Mouse (Mus musculus): ENCODE results near the gene Gper1. TPM values are rescaled to one million over a fixed set of nuclear protein-coding genes. Genes with fewer than 3 reads are reported as not detected.

The Gper1 gene
- total and polyA plus RNA-seq, 3 experiments: 0.07 to 0.15 TPM; not detected in 1

GRCm38 (mm10) chr5:139410056-139410455 is 12.9 kb upstream of the Gper1 start:
- Histone ChIP-seq H3K4me3 (ENCODE audit: control insufficient read depth in 1 of 2, insufficient read depth in 1 of 2, low read depth in 2 of 2, low read length in 2 of 2) (no peak overlapping the region), H3K36me3 (ENCODE audit: control insufficient read depth in 1 of 2, insufficient read depth in 2 of 2, low read length in 2 of 2) (no peaks in the 10 kb centered on the region), H3K4me1 (ENCODE audit: control insufficient read depth in 1 of 2, insufficient read depth in 2 of 2, low read length in 2 of 2) (peaks cover 0 to under 1% of the 10 kb centered on the region in 2 experiments; a peak in 1 of 4 replicates), H3K9ac (ENCODE audit: control insufficient read depth, low read depth, low read length, poor library complexity, severe bottlenecking) (no peak overlapping the region), H3K79me2 (ENCODE audit: control insufficient read depth, insufficient read depth, low read length, poor library complexity) (no peaks in the 10 kb centered on the region), H3K9me3 (replicated peaks; ENCODE audit: insufficient read depth, low read length) (no peaks in the 10 kb centered on the region), H3K27ac (ENCODE audit: control insufficient read depth, low read depth, low read length) (no peak overlapping the region), H3K27me3 (ENCODE audit: control insufficient read depth in 1 of 2, insufficient read depth in 2 of 2, low read length in 2 of 2) (no peaks in the 10 kb centered on the region)
- DNase-seq (ENCODE audit: low read depth, low spot score): no peak
- TF ChIP-seq SMC3 (IDR thresholded peaks at IDR 0.05; ENCODE audit: low read depth, low read length): no peak
- no peak for TF ChIP-seq TCF12 (IDR thresholded peaks at IDR 0.05; ENCODE audit: low read depth, low read length)
- no peak for TF ChIP-seq NRF1 (IDR thresholded peaks at IDR 0.05; ENCODE audit: insufficient read depth, low read depth, low read length, poor library complexity, severe bottlenecking)
- TF ChIP-seq POLR2AphosphoS5 (IDR thresholded peaks at IDR 0.05; ENCODE audit: borderline replicate concordance, low read depth, low read length): no peak
- no peak for TF ChIP-seq ZNF384 (IDR thresholded peaks at IDR 0.05; ENCODE audit: low read depth, low read length)
- no peak for TF ChIP-seq ZKSCAN1 (IDR thresholded peaks at IDR 0.05; ENCODE audit: low read depth, low read length)
- no peak for TF ChIP-seq ZC3H11A (IDR thresholded peaks at IDR 0.05; ENCODE audit: low read depth, low read length)
- TF ChIP-seq JUND (IDR thresholded peaks at IDR 0.05; ENCODE audit: low read depth, low read length): no peak
- no peak for TF ChIP-seq EP300 (IDR thresholded peaks at IDR 0.05; ENCODE audit: low read depth in 1 of 2, low read length in 2 of 2)
- no peak for TF ChIP-seq CHD1 (IDR thresholded peaks at IDR 0.05; ENCODE audit: low read depth, low read length)
- TF ChIP-seq MAFK (IDR thresholded peaks at IDR 0.05; ENCODE audit: borderline replicate concordance, low read depth, low read length): no peak
- no peak for TF ChIP-seq TBP (IDR thresholded peaks at IDR 0.05; ENCODE audit: low read depth, low read length)

DNA sequence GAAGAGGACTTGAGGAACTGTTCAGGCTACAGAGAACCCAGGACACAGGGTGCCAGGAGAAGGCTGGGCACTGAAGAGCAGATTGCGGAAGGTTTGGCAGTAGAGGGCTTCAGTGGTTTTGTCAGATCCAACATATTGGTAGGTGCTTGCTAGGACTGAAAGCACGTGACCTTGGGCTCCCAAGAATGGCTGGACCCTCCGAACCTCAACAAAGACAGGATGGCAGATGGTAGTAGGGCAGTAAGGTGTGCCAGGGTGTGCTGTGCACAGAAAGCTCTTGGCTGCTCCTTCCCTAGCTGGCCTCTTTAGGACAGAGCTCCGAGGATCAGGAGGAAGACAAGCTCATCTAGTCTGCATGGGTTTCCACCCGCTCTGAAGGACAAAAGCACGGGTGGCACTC is 11.8 kb upstream of the Gper1 start:
- H3K4me3 ChIP-seq (ENCODE audit: control insufficient read depth in 1 of 2, insufficient read depth in 1 of 2, low read depth in 2 of 2, low read length in 2 of 2): no peak overlapping the region
- H3K4me1 ChIP-seq (ENCODE audit: control insufficient read depth in 1 of 2, insufficient read depth in 2 of 2, low read length in 2 of 2): no peaks in the 10 kb centered on the region

More for the DNA sequence above, 11.8 kb upstream of the Gper1 start:
- H3K9ac ChIP-seq (ENCODE audit: control insufficient read depth, low read depth, low read length, poor library complexity, severe bottlenecking): no peak overlapping the region
- H3K27ac ChIP-seq (ENCODE audit: control insufficient read depth, low read depth, low read length): no peak overlapping the region
- no peaks in the 10 kb centered on the region for H3K36me3 ChIP-seq (ENCODE audit: control insufficient read depth in 1 of 2, insufficient read depth in 2 of 2, low read length in 2 of 2)
- TF ChIP-seq SIN3A (IDR thresholded peaks at IDR 0.05; ENCODE audit: low read length) (no peak), ETS1 (IDR thresholded peaks at IDR 0.05; ENCODE audit: low read depth, low read length) (no peak), GATA1 (IDR thresholded peaks at IDR 0.05; ENCODE audit: low read depth, low read length) (no peak), USF1 (IDR thresholded peaks at IDR 0.05; ENCODE audit: low read depth, low read length) (no peak), BHLHE40 (IDR thresholded peaks at IDR 0.05; ENCODE audit: borderline replicate concordance, low read depth, low read length) (no peak), TAL1 (IDR thresholded peaks at IDR 0.05; ENCODE audit: low read length) (no peak), NELFE (IDR thresholded peaks at IDR 0.05; ENCODE audit: low read depth, low read length) (no peak), RAD21 (IDR thresholded peaks at IDR 0.05; ENCODE audit: low read depth, low read length) (no peak), EP300 (IDR thresholded peaks at IDR 0.05; ENCODE audit: low read depth in 1 of 2, low read length in 2 of 2) (no peak), CTCF (IDR thresholded peaks at IDR 0.05 in 2 of 3, conservative IDR thresholded peaks at IDR 0.05 in 1 of 3; ENCODE audit: control insufficient read depth in 1 of 3, insufficient read depth in 1 of 3, low read depth in 2 of 3, low read length in 3 of 3, poor library complexity in 1 of 3, severe bottlenecking in 1 of 3) (no peak), UBTF (IDR thresholded peaks at IDR 0.05; ENCODE audit: borderline replicate concordance, insufficient read depth, low read depth, low read length) (no peak), MAFK (IDR thresholded peaks at IDR 0.05; ENCODE audit: borderline replicate concordance, low read depth, low read length) (no peak), ZNF384 (IDR thresholded peaks at IDR 0.05; ENCODE audit: low read depth, low read length) (no peak), SMC3 (IDR thresholded peaks at IDR 0.05; ENCODE audit: low read depth, low read length) (no peak), CHD2 (IDR thresholded peaks at IDR 0.05; ENCODE audit: low read length) (no peak), POLR2AphosphoS2 (IDR thresholded peaks at IDR 0.05; ENCODE audit: low read length) (no peak), JUND (IDR thresholded peaks at IDR 0.05; ENCODE audit: low read depth, low read length) (no peak)
- H3K9me3 ChIP-seq (replicated peaks; ENCODE audit: insufficient read depth, low read length): no peaks in the 10 kb centered on the region
- no peak for DNase-seq (ENCODE audit: low read depth, low spot score)
- H3K79me2 ChIP-seq (ENCODE audit: control insufficient read depth, insufficient read depth, low read length, poor library complexity): no peaks in the 10 kb centered on the region
- H3K27me3 ChIP-seq (ENCODE audit: control insufficient read depth in 1 of 2, insufficient read depth in 2 of 2, low read length in 2 of 2): no peaks in the 10 kb centered on the region
